ENCODE assay signal across 19 mouse cellular contexts in the genomic region with DNA sequence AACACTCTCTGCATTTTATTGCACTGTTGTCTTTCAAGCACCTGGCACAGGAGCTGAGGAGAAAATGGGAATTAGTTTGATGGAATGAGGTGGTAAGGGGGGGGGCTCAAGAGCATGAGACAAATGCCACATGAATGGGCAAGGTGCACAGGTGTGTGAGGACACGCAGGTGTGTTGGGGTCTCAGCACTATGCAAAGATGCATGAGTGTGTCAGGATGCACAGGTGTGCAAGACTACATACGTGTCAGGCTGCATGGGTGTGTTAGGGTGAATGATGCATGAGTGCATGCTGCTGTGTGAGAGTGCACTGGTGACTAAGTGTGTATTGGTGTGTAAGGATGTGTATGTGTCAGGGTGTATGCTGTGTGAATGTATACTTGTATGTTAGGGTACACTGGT. TPM values are rescaled to one million over a fixed set of nuclear protein-coding genes. Genes with fewer than 3 reads are reported as not detected.
"Had no signal": no experiment of that assay in that cellular context is flagged by ENCODE, and none has a peak within 500 bp of the region (broad histone marks: within the 10 kb centered on the region; RNA-seq: fewer than 3 reads in every experiment).

No protein-coding gene starts in this region.

- H3K4me1 ChIP-seq: liver, embryonic 12.5 days; midbrain, embryonic 10.5 days; midbrain, embryonic 12.5 days; neural tube, embryonic 13.5 days; neural tube, embryonic 15.5 days had no signal

- H3K4me3 ChIP-seq: liver, embryonic 12.5 days; midbrain, embryonic 10.5 days; midbrain, embryonic 12.5 days; myocyte; neural tube, embryonic 13.5 days; neural tube, embryonic 15.5 days had no signal

- H3K27me3 ChIP-seq: neural tube, embryonic 13.5 days; neural tube, embryonic 15.5 days had no signal

- DNase-seq: lung, adult 18-20 months; lung, embryonic 14.5 days; lung, postnatal 10 days; lung, postnatal 4 days; midbrain, embryonic 14.5 days; right cerebral cortex, postnatal 14 days; thymus, adult 2 months; thymus, postnatal 25 days; thymus, postnatal 4 days had no signal

- H3K9me3 ChIP-seq: liver, embryonic 12.5 days; midbrain, embryonic 10.5 days; midbrain, embryonic 12.5 days; neural tube, embryonic 13.5 days; neural tube, embryonic 15.5 days had no signal

- ATAC-seq: liver, embryonic 12.5 days; midbrain, embryonic 16.5 days had no signal

- H3K36me3 ChIP-seq: liver, embryonic 12.5 days; midbrain, embryonic 10.5 days; midbrain, embryonic 12.5 days; neural tube, embryonic 13.5 days; neural tube, embryonic 15.5 days had no signal

RNA-seq across cellular contexts. Expression of gene Itgb2l, which starts 18.4 kb away (rescaled TPM):
- total RNA-seq: megakaryocyte-erythroid progenitor cell, adult 5-6 weeks had no signal
- polyA plus RNA-seq: midbrain, embryonic 10.5 days; midbrain, embryonic 12.5 days; midbrain, embryonic 14.5 days; midbrain, embryonic 16.5 days; neural tube, embryonic 11.5 days; neural tube, embryonic 13.5 days; testis, adult 2 months had no signal

RNA-seq across cellular contexts. Expression of gene Pcp4, which starts 42.4 kb away (rescaled TPM):
- total RNA-seq: megakaryocyte-erythroid progenitor cell, adult 5-6 weeks had no signal
- polyA plus RNA-seq: myocyte; testis, adult 2 months; thymus, adult 2 months had no signal
